Mouse (Mus musculus) neutrophil, adult 5-6 weeks (primary cell): ENCODE results near the gene Tssk4. TPM values are rescaled to one million over a fixed set of nuclear protein-coding genes. Genes with fewer than 3 reads are reported as not detected.

Source experiments
- ATAC-seq: fragments of 151-379, 151-347 bp; 2 replicates; pipeline ENCODE4 v1.8.0; 2017; ENCODE audit warnings: mild to moderate bottlenecking, moderate TSS enrichment; ENCODE audit not compliant: insufficient number of reproducible peaks, poor library complexity, low FRiP score, severe bottlenecking; ENCODE audit errors: extremely low read depth
- total RNA-seq: library from RNA; stranded (forward); fragments of 200-1000 nt; gene quantifications from 2 replicates; pipeline ENCODE4 v1.2.3, GENCODE M21; 2017

Gene Tssk4
- 0.98 and 2.1 TPM in 2 replicates for total RNA-seq

DNA sequence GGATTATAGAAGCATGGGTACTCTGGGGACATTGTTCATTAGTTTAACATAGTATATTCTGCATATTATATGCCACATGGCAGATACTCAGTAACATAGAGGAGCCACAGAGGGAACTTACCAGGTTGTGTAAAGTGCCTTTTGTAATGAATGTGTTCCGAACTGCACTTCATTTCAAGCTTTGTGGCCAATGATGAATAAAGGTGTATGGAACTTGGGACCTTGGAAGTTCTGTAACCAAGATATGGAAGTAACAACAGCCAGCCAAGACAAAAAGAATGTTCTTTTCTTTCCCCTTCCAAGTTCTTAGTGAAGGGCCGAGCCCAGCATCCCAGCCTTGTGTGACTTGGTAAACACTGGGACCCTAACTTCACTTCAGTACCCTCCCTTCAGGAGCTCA is at the start of gene Tssk4:
Gene Tssk4 (plus strand): TSS at position 301 of the 400 bp plus-strand sequence.
- no peak for ATAC-seq

DNA sequence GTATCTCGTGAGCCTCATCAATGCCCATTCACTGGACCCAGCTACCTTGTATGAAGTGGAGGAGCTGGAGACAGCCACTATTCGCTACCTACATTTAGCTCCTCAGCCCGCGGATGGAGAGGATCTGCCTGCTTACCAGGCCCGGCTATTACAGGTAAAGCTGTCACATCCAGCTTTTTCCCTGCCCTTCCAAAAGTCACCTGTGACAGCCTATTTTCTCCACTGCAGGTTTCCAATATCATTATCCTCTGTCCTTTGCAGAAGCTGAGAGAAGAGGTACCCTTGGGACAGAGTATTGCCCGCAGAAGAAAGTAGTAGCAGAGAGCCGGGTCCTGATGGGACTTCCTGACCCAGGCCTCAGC is 46.7 kb upstream of the Tssk4 start, which contains the start of gene Irf9:
Gene Irf9 (plus strand): TSS at position 301 of the 362 bp plus-strand sequence.
- ATAC-seq = no peak

DNA sequence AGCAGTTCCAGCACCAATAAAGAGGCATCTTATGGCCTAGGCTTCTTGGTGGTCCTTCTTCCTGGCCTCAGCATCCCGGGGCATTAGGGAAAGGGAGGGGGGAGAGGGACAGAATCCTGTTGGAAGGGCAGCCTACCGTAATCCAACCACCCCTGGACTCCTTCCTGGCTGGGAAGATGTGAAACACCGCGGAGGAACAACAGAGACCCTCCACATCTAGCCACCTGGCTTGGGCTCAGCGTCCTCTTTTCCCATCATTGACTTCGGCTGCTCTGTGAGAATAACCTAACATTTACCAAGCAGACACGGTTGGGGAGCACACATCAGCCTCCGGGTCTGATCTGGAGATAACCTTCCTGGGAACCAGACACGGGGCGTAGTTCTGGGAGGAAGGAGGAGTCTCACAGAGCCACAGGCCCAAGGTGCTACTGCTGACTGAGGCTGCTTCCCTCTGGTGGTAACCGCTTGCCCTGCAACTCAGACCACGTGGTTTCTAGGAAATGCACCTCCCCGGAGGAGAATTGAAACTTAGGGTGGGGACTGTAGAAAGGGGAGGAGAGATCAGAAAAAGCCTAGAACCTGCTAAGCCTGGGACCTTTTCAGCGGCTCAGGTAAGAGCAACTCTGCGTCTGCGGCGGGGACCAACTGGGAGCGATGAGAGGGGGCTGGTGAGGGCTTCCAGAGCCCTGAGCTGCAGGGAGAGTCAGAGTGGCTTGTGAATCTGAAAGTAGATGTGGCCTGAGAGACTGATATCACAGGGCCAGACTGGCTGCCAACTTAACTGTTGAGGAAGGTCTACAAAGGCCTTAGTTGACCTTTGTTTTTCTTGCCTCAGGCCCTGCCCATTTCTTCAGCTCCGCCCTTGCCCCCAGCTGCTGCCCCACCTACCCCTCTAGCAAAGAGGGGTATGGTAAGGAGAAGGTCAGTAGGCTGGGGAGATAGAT is 46.1 kb upstream of the Tssk4 start:
- ATAC-seq = peak; percentile 90

DNA sequence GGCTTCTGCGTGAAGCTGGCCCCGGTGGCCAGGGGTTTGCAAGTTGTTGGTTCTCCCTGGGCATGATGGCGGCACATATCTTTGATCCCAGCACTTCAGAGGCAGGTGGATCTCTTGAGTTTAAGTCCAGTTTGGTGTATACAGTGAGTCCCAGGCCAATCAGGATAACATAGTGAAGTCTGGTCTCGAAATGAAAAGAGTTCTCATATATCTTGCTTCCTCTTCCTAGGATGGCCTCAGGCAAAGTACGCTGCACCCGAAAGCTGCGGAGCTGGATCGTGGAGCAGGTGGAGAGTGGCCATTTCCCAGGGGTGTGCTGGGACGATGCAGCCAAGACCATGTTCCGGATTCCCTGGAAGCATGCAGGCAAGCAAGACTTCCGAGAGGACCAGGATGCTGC is 45.2 kb upstream of the Tssk4 start:
- ATAC-seq = no peak

DNA sequence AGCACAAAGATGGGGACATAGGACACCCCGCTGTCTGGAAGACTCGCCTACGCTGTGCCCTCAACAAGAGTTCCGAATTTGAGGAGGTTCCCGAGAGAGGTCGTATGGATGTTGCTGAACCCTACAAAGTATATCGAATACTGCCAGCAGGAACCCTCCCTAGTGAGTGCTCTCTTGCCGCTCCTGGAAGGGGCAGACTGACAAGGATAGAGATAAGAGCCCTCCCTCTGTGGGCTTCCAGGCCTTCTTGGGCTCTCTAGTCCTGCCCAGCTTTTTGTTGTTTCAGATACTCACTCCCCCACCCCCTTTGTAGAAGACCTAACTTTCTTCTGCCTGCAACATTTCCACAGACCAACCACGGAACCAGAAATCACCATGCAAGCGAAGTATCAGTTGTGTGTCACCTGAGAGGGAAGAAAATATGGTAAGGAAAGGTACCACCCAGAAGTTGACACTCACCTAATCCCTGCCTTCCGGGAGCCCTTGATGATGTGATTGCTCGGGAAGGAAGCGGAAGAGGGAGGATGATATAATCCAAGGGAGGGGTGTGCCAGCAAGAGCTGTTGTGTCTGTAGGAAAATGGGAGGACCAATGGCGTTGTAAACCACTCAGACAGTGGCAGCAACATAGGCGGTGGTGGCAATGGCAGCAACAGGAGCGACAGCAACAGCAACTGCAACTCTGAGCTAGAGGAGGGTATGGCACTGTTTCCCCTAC is 44.1 kb upstream of the Tssk4 start:
- ATAC-seq = no peak

DNA sequence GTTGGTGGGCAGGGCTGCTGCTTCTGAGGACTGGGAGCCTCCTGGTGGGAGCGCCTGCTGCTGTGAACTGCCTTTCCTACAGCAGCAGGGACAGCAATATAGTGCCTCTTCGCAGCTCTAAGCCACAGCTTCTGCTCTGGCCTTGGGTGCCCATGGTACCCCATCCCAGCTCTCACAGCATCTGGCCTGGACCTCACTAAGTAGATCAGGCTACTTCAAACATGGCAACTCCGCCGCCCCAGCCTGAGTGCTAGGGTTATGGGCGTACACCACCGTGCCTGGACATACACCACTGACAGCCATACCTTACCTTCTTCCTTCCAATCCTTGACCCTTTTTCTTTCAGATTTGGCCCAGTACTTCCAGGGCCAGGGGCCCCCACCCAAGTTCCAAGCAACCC is 41.6 kb upstream of the Tssk4 start:
- ATAC-seq = no peak

DNA sequence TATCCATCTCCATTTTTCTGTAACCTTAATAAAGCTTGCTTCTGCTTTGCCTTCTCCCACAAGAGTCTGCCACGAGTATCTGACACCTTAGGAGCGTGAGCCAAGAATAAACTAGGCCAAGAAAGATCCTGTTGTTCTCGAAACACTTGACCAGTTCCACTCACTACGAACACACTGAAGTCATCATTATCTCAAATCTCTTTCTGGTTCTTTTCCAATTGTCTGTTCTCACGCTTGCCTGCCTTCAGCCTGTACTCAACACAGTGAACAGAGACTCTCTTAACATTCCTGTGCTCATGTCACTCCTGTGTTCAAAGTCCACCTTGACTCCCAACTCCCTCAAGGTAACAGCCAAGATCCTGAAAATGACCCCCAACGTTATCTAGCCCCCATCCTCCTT is 36.6 kb upstream of the Tssk4 start:
- no peak for ATAC-seq

DNA sequence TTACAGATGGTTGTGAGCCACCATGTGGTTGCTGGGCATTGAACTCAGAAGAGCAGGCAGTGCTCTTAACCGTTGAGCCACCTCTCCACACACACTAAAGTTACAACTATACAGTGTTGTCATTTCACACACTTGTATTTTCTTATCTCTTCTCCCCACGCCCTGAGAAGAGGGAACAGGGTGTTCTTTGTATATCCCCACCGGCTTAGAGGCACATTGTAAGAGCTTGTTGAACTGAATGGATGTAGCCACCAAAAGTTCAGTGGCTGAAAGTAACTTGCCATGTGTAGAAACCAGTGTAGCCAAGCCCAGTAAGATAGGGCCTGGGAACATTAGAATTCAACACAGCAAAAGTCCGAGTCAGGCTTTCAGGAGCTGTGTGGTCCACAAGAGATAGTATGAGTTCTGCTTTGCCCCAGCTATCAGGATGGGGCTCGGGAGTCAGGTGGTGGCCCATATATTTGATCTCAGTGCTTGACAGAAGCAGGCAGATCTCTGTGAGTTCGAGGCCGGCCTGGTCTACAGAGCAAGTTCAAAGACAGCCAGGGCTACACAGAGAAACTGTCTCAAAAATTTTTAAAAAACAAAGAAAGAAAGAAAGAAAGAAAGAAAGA is 35.3 kb upstream of the Tssk4 start:
- no peak for ATAC-seq

DNA sequence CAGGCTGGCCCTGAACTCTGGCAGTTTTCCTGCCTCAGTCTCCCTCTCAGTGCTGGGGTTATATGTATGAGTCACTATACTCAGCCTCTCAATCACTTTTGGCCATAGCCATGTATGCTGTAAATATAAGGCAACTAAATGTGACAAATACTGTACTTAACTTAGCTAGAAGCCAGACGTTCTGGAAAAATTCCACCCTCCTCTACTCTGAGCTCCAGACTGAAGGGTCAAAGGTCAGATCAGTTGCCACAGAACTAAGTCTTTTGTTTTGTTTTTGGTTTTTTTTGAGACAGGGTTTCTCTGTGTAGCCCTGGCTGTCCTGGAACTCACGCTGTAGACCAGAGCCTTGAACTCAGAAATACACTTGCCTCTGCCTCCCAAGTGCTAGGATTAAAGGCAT is 34.1 kb upstream of the Tssk4 start:
- ATAC-seq = no peak

DNA sequence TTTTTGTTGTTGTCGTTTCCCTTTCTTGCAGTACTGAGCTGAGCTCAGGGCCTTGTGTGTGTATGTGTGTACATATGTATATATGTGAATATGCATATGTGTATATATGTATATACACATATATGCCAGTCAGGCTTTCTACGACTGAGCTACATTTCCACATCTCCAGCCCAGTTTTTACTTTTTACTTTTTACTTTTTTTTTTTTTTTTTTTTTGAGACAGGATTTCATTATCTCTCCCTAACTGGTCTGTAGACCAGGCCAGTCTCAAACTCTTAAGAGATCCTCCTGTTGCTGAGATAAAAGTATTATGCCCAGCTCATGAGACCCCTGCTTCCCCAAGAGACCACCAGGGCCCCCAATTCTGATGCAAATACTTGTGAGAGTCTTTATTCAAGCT is 33.1 kb upstream of the Tssk4 start:
- no peak for ATAC-seq

DNA sequence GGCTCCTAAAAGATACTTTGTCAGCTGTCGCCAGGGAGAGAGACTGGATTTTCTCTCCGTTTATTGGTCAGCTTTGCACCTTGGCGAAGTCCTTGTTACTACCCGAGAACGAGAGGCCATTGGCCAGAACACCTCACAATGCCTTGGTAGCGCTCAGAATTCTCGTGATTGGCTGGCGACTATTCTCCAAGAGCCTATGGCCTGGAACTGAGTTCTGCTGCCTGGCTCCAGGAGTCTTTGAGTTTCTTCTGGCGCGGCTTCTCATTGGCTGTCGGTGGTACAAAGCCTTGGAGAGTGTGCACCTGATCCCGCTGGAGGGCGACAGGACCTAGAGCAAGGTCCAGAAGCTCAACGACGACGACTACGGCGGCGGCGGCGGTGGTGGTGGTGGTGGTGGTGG is 32.2 kb upstream of the Tssk4 start, which contains the start of gene Rec8:
Gene Rec8 (plus strand): TSS at position 216 of the 400 bp plus-strand sequence.
- peak; percentile 40; the same call in 1 of the 2 replicates for ATAC-seq

DNA sequence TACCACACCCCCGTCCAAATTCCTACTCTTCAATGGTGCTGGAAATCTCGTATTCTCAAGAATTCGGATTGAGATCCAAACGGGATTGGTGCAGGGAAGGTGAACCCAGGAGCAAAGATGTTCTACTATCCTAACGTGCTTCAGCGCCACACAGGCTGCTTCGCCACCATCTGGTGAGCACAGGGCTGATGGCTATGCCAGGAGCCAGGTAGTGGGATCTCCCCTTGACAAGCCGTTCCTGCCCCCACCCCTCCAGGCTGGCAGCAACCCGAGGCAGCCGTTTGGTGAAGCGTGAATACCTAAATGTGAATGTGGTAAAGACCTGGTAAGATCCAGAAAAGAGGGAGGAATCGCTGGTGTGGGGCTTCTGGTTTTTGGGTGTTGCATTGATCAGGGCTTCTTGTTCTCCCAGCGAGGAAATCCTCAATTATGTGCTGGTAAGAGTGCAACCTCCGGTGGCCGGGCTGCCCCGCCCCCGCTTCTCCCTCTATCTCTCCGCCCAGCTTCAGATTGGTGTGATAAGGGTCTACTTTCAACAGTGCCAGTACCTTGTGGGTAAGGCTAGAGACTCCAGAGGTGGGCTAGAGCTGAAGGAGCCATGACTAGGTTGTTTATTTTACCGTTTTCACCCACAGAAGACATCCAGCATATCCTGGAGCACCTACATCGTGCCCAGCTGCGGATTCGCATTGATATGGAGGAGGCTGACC is 31.3 kb upstream of the Tssk4 start:
- ATAC-seq = no peak

DNA sequence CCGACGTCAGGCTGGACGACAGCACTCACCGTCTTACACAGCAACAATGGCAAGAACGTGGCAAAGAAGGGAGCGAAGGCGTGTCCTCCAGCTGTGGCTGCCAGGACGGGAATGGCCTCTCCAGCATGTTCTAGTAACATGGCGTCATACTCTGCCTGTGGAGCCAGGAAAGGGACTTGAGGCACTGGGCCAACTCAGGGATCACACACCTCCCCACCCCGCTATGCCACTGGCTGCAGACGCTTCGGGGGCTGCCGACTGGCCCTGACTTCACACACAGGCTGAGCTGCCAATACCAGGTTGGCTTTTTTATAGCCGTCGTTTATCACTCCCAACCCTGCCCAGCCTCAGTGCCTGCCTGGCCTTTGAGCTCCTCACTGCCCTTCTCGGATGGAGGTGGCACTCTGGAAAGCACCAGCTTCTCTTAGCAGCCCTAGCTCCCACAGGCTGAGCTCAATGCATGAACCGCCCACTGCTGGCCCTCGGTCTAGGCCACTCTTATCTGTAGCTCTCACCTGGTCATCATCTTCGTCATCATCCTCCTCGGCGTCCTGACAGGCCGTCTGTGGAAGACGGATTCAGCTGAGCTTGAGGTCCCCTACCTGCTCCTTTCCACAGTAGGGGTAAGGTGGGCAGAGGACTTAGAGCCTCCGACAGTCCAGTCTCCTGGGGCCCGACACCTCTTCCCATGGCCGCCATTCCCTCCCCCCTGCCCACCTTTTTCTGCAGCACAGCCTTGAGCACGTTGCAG is 21.7 kb upstream of the Tssk4 start:
- ATAC-seq = no peak

DNA sequence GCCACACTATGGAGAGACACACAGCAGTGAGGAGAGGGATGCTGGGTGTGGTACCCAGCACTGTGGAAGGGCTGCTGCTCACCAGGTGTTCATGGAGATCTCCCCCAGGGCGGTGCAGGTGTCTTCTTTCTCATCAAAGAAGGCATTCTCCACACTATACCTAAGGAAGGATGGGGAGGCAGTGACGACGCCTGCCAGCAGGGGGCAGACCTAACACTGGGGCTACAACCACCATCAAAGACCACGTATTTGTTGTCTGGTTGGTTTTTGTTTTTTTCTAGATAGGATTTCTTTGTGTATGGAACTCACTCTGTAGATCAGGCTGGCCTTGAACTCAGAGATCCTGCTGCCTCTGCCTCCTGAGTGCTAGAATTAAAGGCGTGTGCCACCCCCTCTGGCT is 20.7 kb upstream of the Tssk4 start:
- peak; percentile 70 for ATAC-seq

DNA sequence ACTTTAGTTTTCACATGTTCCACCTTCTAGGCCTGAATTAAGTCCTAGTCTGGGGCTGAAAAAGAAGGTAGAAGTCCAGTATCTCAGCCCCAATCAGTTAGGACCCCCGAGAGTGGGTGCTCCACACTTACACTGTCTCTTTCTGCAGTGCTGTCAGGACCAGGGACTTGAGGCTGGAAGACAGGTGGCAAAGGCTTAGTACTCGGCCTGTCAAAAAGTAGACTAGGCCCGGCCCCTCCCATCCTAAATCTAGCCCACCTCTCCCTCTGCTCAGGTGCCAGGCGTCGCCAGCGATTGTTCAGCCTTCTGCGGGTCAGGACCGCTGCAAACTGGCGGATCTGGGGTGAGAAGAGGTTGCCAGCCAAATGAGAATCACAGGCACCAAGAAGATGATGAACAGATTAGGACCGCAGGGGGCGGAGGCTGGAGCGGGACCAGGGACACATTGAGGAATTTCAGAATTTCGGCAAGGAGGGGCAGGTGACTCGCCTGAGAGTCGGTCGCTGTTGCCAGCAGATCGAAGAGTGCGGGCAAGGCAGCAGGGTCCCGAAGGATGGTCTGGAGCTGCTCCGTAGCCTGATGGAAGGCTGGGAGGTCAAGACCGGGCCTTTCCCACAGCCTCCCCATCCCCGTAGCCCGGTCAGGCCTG is 15.0 kb upstream of the Tssk4 start:
- no peak for ATAC-seq

DNA sequence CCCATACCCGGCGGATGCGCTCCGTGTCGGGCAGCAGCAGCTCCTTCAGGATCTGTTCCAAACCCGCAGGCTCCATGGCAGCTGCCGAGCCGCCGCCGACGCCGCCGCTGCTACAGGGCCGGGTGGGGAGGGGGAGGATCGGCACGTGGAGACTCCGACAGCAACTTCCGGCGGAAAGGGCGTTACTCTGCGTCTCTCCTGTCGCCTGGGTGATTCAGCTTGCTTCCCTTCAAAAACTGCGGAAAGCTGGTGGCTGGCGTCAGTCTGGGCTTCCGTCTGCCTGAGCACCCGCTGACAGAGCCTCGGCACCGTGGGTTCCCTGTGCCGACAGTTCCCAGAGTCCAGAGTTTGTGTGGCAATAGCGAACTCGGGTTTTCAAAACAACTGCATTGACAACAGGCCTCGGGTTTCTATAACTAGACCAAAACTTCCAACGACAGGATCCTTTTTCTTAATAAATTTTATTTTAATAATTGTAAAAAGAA is 14.4 kb upstream of the Tssk4 start, which contains the start of gene Ipo4:
Gene Ipo4 (minus strand): TSS at position 435 of the 485 bp plus-strand sequence.
- peak; percentile 88 for ATAC-seq

DNA sequence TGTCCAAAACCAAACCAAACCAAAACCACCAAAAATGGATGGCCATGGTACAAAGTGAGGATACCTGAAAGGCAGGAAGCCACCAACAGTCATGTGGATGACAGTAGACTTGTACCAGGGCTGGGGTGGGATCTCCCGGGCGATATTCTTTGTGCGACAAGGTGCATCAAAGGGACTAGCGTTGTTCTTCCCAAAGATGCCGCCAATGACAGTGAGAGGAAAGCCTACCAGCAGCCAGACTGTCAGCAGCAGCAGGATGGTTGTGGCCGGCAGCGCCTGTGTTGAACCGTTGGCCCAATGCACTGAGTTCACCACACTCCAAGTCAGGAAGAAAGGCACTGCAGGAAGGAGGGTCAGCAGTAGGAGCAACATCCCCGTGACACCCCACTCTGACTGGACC is 12.2 kb upstream of the Tssk4 start, which contains the start of gene Gm49378:
Gene Gm49378 (minus strand): TSS at position 101 of the 400 bp plus-strand sequence.
- ATAC-seq = no peak

DNA sequence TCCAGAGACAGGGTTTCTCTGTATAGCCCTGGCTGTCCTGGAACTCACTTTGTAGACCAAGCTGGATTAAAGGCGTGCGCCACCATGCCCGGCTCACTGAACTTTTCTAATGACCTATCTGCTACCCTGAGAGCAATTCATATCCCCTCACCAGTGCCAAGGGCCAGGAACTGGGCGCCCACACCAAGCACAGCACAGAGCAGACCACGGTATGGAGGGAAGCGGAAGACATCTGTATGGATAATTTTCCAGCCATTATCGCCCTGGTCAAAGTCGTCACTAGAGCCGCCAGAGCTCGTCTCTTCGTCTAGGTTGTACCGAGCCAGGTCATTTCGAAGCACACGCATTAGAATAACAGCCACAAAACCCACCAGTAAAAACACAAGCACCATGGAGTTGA is 9.2 kb upstream of the Tssk4 start:
- ATAC-seq = no peak
